Mouse (Mus musculus) bone marrow, adult 2 months (tissue): ENCODE measurements around the gene Mccc2.

ENCODE experiments used
- CTCF ChIP-seq: fragments of 200-500 bp; IDR thresholded peaks from 2 replicates; pipeline ENCODE4 v1.5.1; 2011; ENCODE audit warnings: low read length, control low read depth; ENCODE audit not compliant: control insufficient read depth, insufficient read depth
- POLR2A ChIP-seq: fragments of 200-500 bp; IDR thresholded peaks from 2 replicates; pipeline ENCODE4 v1.6.1; 2011; ENCODE audit warnings: low read depth, mild to moderate bottlenecking, control low read depth, low read length, borderline replicate concordance; ENCODE audit not compliant: control insufficient read depth

DNA sequence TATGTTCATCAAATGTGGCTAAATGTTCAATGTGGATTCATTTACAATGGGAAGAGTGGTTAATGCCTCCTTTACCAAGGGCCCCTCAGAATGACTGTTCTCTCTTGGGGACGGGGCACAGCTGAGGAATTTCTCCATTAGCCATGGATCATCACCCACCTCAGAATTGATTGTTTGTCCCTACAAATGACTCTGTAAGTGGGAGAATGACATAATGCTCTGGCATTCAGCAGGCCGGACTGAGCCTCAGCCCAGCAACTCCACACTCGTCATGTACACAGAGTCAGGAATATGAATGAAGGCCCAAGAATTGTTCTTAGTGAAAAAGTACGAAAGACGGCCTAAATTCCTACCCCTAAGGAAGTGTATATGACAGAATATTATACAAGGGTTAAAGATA lies 89.2 kb downstream of the Mccc2 start:
- TF ChIP-seq CTCF (no peak), POLR2A (no peak)
